Mouse (Mus musculus): ENCODE results near the gene Nes.

The Nes gene

GRCm38 (mm10) chr3:88022322-88023191 is 51.7 kb downstream of the Nes start:
- DNase-seq (ENCODE audit: low spot score in 2 of 2): peak; percentile 52 to 76

- DNase-seq (ENCODE audit: low spot score in 2 of 2): peak in 1 of 2 experiments; percentile 32
These were observed 52.6 kb downstream of the Nes start for GRCm38 (mm10) chr3:88023192-88024074.

DNA sequence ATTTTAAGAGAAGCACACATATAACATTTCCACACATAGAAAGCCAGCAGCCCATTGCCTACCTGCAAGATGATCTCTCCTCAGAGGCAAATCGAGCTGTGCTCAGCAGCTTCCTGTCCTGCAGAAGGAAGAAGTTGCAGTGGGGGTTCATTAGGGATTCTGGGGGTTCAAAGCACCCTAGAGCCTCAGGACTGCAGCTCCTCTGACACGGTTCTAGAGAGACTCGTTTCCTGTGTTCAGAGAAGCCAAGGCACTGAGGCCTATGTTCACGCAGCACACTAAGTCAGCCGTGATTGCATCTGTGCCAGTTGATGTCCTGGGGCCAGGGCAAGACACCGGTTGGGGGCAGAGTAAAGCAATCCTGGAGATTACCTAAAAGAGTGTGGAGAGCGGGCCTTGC is 55.9 kb downstream of the Nes start:
- DNase-seq (ENCODE audit: low spot score in 2 of 2): no peak

DNA sequence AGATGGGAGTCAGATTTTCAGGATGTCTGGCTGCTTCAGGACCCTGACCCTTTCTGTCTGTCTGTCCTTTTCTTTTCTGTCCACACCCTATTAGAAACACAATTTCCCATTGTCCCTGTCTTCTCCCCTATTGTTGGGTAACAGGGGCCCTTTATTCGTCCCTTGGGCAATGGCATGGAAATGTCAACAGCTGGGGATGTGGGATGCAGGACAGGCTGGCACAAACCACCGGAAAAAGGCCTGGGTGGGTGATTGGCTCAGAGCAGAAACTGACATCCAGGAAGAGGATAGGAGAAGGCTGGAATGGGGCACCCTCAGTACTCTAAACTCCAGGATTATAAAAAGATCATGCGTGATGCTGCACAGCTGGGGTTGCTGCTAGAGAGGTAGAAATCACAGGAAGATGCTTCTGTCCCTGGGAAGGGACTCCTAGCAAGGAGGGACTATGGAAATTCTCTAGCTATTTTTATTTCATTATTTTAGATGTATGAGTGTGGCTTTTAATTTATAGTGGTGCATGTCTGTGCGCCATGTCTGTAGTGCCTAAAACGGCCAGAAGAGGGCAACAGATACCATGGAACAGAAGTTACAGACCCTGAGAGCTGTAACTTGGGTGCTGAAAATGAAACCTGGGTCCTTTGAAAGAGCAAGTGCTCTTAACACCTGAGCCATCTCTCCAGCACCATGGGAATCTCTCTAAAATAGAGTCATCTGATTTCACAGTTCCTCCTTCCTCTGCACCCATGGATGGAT is 56.7 kb downstream of the Nes start, which contains the start of gene Hapln2:
Gene Hapln2, minus strand, starts transcription at position 150 of the 753 bp plus-strand sequence.
- DNase-seq (ENCODE audit: low spot score in 2 of 2): no peak
